Mouse (Mus musculus) thymus, adult 2 months (tissue): Measurements from ENCODE around the gene Ets2.
"Not testable (repeated sequence)": the region's sequence is repeated elsewhere in the genome, so short reads cannot be mapped to it uniquely, and the experiment has no call there.

ENCODE experiments used
- CTCF ChIP-seq: fragments of 200-500 bp; IDR thresholded peaks from 2 replicates; pipeline ENCODE4 v1.5.1; 2012; ENCODE audit warnings: mild to moderate bottlenecking, control low read depth, low read length, moderate library complexity, borderline replicate concordance; ENCODE audit not compliant: control insufficient read depth, poor library complexity, insufficient read depth; ENCODE audit errors: extremely low read depth
- POLR2A ChIP-seq: fragments of 200-500 bp; IDR thresholded peaks from 2 replicates; pipeline ENCODE4 v1.6.1; 2012; ENCODE audit warnings: mild to moderate bottlenecking, low read length, control low read depth, moderate library complexity; ENCODE audit not compliant: control insufficient read depth, poor library complexity, insufficient read depth; ENCODE audit errors: extremely low read depth

DNA sequence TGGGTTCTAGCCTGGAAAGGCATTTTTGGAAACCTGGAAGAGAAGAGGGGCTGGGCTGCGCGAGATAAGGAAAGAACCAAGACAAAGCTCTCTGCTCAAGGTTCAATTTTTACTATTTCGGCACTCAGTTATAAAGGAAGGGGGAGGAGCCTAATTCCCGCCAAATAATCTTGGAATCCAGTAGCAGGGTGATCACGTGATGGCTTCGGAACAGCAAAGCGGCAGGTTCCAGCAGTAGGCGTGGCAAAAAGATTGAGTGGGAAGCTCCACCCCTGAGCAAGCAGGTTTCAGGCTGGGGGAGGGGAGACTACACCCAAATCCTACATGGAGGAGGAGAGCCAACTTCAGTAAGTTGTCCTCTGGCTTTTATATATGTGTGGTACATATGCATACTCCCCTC lies 62.2 kb downstream of the Ets2 start:
- not testable (repeated sequence) for TF ChIP-seq CTCF, POLR2A
